Mouse (Mus musculus): Measurements from ENCODE around the gene Trim28.

DNA sequence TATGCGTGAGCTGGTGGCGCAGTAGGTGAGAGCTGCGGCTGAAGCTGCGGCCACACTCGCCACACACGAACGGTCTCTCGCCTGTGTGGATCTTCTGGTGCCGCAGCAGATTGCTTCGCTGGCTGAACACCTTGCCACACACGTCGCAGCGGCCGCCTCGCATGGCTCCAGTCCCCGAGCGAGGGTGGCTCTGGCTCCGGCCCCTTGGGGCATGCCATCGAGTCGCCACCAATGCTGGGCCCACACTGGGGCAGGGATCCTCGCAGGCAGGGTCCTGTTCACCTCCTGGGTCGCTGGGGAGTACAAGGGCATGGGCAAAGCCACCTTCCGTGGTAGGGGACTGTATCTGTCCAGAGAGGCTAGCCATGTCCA, 45.3 kb downstream of the Trim28 start:
- no peak for TF ChIP-seq CTCF (IDR thresholded peaks at IDR 0.05)
- no peak for TF ChIP-seq EP300 (IDR thresholded peaks at IDR 0.05)

All from lung, postnatal 0 days (tissue).